Mouse (Mus musculus): ENCODE measurements around the gene Dgat2.

DNA sequence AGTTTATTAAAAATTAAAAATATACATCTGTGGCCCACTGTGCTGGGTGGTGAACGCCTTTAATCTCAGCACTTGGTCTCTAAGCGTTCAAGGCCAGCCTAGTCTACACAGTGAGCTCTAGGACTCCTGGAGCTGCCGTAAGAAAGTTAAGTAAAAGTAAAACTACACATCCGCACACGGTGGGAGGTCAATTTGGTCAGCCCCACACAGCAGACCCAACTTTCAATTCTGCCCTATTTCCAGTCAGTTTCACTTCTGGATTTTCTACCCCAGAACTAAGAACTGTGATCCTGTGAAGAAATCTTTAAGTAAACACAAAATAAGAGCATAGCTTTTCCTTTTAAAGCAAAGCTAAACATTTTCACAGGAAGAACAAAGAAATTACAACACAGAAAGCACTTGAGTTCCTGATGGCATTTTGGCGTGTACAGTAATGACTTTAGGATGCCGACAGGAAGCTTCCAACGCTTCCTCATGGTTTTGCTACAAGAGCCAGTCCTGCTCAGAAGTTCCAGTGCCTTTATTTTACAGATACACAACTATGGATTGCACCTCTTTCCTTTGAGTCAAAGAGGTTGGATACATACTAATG lies 48.6 kb downstream of the Dgat2 start:
- no peak for TF ChIP-seq POLR2A (IDR thresholded peaks at IDR 0.05; ENCODE audit: low read depth, low read length)
- TF ChIP-seq CTCF (IDR thresholded peaks at IDR 0.05; ENCODE audit: extremely low read depth, insufficient read length, insufficient replicate concordance, low read depth, low read length): no peak

All from small intestine, adult 2 months (tissue).